Mouse (Mus musculus): ENCODE results near the gene Slit1. TPM values are rescaled to one million over a fixed set of nuclear protein-coding genes. Genes with fewer than 3 reads are reported as not detected.

The Slit1 gene
- polyA plus RNA-seq (2017; shearing (Covaris generic)): under 1 TPM in 1 of 2 experiments, not detected in 1; 0.08 TPM

DNA sequence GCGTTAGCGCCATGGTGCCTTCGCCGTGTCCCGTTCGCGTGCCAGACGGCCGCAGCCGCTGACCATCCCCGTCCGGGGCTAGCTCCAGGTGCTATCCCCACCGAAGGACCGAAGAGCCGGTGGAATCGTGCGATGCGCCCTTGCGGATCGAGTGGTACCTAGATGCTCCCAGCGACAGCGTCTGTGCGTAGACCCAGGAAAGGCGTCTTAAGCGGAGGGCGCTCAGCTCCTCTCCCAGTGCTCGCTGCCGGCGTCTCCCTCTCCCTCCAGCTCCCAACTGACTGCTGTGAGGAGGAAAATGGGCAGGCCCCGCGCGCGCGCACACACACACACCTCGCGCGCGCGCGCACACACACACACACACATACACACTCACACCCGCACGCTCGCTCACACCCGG is at the start of gene Slit1:
Slit1 (minus strand) TSS at position 270 of the 400 bp plus-strand sequence.
- ATAC-seq: no peak

DNA sequence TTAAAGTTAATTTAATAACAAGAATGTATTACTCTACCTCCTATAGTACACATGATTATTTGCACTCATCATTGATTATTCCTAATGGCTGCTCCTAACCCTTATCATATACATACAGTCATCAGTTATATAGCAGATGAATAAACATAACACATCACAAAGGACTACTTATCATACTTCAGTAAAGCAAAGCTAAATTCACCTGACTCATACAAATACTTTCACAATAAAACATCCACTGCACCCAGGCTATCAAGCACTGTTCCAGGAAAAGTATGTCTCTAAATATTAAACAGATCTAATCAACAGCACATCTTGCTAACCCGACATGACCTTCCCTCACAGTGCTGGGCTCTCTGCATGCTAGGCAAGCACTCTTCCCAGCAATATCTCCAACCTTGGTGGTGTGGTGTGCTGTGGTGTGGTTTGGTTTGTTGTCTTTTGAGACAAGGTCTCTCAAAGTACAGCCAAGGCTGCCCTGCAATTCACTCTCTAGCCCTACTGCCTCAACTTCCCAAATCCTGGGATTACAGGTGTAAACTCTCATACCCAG is 49.5 kb upstream of the Slit1 start:
- ATAC-seq: no peak

- ATAC-seq: no peak
Observed at GRCm38 (mm10) chr19:41791384-41791783, 47.9 kb upstream of the Slit1 start.

DNA sequence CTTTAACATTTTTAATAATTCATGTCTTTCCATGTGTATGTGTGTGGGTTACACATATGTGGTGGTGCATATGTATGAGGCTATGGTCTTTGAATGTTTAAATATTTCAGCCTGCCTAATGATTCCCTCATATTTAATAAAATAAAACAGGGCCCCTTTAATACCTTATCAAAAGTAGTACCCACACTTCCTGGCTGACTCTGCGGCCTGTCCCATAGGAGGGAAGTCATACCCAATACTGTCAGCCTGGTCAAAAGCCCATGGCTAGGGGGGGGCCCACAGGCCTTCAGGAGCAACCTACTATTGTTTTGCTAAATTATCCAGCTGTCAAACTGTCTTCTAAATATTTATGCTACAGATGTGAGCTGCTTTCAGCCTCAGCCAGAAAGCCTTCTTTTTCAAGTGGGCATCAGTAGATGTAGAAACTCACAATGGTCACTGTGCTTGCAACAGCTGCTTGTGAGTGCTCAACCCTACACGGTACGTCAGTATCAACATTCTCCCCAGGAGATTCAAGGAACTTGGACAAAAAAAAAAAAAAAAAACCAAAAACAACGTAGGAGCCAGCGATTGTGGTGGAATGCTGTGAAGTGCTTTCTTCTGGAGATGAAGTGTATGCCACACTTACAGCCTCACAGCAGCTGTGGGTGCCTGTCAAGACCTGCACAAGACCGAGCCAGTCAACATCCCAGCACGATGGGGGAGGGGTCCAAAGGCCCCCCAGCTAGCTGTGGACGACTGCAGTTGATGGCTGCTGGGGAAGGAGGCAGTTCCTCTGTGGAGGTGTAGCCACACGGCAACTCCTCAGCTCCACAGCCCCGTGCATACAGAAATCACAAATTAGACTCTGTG is 45.9 kb upstream of the Slit1 start:
- no peak for ATAC-seq

GRCm38 (mm10) chr19:41786896-41787295 is 43.4 kb upstream of the Slit1 start:
- no peak for ATAC-seq

- no peak for ATAC-seq
Observed at GRCm38 (mm10) chr19:41777514-41777913, 34.0 kb upstream of the Slit1 start.

DNA sequence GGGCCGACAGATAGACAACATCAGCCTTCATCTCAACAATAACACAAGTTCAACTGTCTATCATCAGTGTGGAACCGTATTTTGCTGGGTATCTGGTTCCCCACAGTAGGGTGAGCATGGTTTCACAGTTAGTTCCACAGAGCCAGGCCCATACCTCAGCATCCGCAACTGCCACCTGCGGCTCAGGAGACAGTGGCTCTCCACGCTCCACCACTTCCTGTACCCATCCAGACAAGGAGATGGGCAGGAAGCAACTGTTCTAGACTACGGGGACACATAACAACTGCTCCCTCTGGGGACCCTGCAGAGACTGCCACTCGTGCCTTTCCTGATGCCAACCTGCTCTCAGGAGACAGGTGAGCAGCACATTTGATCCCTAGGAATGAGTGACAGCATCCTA is 25.2 kb upstream of the Slit1 start:
- ATAC-seq: peak; percentile 32

DNA sequence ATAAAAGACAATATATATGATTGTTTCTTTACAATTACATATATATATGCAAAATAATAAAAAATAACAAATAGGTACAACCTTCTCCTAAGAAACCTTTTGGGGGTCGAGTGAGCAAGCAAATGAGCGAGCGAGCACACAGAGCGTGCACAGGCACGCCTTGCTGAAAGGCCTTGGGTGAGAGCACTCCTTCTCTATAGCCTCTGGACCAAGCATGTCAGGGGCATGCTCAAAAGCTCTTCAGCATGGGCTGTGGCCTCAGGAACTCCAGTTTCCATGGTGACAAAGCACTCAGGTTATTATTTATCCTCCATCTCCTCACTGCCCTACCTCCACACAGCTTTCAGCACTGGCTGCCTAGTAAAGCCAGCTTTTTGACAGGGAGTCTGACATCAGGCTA is 23.2 kb upstream of the Slit1 start:
- no peak for ATAC-seq

- ATAC-seq: peak; percentile 82
Observed at GRCm38 (mm10) chr19:41763870-41764660, 20.6 kb upstream of the Slit1 start.

GRCm38 (mm10) chr19:41761529-41761928 is 18.1 kb upstream of the Slit1 start:
- no peak for ATAC-seq

DNA sequence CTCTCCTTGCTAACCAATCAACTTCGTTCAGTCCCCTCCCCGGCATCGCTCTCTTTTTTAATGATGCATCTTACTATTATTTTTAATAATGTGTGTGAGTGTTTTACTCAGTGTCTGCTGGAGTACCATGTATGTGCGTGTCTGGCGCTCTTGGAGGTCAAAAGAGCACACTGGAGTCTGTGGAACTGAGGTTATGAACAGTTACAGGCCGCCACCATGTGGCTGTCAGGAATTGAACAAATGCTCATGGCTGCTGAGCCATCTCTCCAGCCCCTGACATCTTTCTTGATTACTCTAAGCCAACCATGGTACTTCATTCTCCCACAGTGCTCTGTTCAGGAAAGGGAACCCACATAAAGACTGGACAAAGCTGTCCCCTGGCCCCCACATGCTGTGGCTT is 16.3 kb upstream of the Slit1 start:
- ATAC-seq: no peak

- no peak for ATAC-seq
Observed at GRCm38 (mm10) chr19:41759270-41759669, 15.8 kb upstream of the Slit1 start.

DNA sequence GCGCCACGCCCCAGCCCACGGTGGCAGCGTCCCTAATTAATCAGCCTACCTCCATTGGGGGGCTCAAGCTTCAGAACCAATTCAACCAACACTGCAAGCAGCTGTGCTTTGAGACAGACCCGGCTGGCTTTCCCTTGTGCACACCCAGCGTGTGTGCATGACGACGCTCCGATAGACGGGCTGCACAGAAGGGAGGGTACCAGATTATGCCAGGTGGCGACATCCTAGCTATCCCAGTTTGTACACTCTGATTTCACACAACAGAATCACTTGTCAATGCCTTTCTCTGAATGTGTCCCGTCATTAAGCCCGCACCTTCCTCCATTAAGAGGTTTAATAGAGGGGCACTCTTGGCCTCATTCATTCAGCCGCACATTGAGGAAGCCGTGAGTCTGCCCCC is 11.3 kb upstream of the Slit1 start:
- ATAC-seq: no peak

DNA sequence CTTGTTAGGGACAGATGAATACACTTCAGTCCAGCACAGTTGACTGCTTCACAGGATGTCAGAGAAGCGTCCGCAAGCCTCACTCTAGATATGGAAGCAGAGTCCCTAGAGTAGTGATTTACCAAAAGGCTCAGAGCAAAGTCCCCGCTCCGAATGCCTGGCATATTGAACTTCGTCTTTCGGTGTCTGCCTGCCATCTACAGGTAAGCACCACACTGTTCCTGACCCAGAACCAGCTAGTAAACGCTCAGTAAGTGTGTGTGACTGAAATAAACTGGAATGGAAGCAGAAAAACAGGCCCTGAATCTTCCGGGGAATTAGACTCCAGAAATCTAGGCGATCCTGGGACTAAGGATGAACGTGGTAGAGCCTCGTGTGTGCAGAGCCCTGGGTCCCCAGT is 8.4 kb upstream of the Slit1 start:
- ATAC-seq: no peak

DNA sequence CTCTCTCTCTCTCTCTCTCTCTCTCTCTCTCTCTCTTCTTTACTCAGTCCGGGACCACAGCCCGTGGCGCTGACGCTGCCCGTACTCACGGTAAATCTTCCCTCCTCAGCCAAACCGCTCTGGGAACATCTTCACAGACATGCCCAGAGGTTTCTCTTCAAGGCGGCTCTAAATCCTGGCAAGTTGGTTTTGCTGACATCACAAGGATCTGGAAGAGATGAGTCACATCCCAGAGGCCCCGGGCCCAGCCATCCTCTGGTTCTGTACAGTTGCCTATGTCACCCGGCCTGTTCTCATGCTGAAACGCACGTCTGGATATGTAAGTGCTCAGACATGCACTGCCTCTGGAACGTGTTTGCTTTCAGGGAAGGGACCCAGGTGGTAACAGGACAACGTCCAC is 4.0 kb upstream of the Slit1 start:
- ATAC-seq: no peak

GRCm38 (mm10) chr19:41745941-41746557 is 2.6 kb upstream of the Slit1 start:
- no peak for ATAC-seq

GRCm38 (mm10) chr19:41738896-41739295 is 4.6 kb downstream of the Slit1 start:
- ATAC-seq: no peak

DNA sequence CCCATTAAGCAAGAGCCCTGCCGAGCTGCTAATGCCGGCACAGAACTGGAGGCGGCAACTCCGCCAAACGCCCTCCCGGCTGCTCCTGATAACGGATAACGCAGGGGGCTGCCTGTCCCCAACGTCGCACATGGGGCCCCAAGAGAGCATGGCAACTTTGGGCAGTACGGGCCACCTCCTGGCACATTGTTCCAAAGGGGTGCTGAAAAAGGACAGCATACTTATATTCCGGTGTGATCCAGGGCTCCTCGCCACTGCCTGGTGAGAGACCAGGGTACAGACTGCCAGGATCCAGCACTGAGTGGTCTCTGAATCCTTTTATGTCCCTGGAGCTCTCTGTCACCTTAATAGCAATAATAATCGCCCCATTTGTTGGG is 5.0 kb downstream of the Slit1 start:
- no peak for ATAC-seq

- no peak for ATAC-seq
Observed at GRCm38 (mm10) chr19:41737657-41738428, 5.6 kb downstream of the Slit1 start.

DNA sequence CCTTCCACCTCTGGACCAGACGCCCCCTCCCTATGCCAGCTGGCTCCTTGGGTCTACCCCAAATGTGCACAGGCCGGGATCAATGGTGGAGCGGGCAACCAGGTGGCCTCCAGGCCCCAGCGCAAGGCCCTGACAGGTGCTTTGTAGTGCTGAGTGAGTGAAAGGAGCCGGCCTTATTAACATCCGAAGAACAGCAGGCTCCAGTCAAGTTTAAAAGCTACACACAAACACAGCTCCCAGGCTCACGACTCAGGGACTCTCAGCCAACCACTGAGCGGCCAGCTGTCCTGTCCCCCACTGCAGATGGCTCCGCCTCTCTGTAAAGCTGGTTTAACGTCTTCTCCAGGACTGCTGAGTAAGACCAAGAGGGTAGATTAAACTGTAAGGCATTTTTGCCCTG is 8.8 kb downstream of the Slit1 start:
- no peak for ATAC-seq

DNA sequence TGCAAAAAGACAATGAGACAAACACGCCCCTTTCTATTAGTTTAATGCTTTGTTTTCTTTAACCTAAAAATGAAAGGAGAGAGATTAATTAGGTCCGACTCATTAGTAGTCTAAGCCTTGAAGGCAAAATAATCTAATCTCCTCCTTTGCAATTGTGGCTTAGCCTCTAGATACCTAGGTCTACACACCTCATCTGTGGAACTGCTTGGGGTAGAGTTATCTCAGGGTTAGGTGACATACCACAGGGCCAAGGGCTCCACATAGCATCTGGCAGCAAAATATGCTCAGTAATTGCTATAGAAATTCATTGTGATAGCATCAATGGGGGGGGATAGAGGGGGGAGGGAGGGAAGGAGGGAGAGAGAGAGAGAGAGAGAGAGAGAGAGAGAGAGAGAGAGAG is 18.0 kb downstream of the Slit1 start:
- ATAC-seq: no peak

DNA sequence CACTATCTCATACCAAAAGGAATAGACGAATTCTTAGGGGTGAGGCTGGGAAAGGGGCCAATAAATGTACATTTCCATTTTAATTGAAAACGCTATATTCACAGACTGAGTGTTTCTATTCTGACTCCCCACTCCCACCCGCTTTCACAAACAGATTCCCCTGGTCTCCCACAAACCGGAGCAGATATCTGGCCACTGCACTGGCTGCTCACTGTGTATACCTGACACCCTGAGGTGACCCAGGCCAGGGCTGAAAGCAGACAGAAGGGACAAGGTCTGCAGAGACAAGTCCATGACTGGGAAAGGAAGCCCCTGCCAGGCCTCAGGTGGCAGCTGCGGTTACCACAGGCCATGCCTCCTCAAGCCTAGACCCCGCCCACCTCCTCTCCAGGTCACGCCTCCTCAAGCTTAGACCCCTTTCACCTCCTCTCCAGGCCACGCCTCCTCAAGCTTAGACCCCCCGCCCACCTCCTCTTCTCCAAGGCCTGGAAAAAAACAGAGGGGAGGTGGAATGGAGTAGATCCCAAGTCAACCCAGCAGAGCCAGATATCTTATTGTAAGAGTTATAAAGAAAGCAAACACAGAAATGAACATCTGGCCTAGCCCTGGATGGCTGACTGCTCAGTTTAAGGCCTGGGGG is 18.5 kb downstream of the Slit1 start:
- ATAC-seq: no peak
